Mouse (Mus musculus) heart, embryonic 11.5 days (tissue): ENCODE measurements around the gene Btnl2. TPM values are rescaled to one million over a fixed set of nuclear protein-coding genes. Genes with fewer than 3 reads are reported as not detected.

ENCODE experiments used
- ATAC-seq: fragments of 200-750 bp; cut with Nextera tagmentation; replicated peaks from 2 replicates; pipeline ENCODE4 v1.8.0; 2017; ENCODE audit warnings: moderate library complexity; ENCODE audit not compliant: insufficient number of reproducible peaks, low FRiP score, low TSS enrichment
- H3K27ac ChIP-seq: fragments of 300-500 bp; sonication (generic); 2 replicates; pipeline ENCODE4 v1.5.1; 2014; ENCODE audit warnings: mild to moderate bottlenecking, low read depth, low read length
- H3K27me3 ChIP-seq: fragments of 300-500 bp; sonication (generic); 2 replicates; pipeline ENCODE4 v1.6.1; 2014; ENCODE audit warnings: mild to moderate bottlenecking, low read length, mixed read lengths; ENCODE audit not compliant: control insufficient read depth, insufficient read depth
- H3K36me3 ChIP-seq: fragments of 300-500 bp; sonication (generic); 2 replicates; pipeline ENCODE4 v1.6.1; 2014; ENCODE audit warnings: mild to moderate bottlenecking, low read length, moderate library complexity, mixed read lengths; ENCODE audit not compliant: control insufficient read depth, insufficient read depth
- H3K4me1 ChIP-seq: fragments of 300-500 bp; sonication (generic); 2 replicates; pipeline ENCODE4 v1.6.1; 2014; ENCODE audit warnings: low read length; ENCODE audit not compliant: control insufficient read depth, insufficient read depth
- H3K4me2 ChIP-seq: fragments of 300-500 bp; sonication (generic); 2 replicates; pipeline ENCODE4 v1.6.1; 2014; ENCODE audit warnings: mild to moderate bottlenecking, moderate library complexity
- H3K4me3 ChIP-seq: fragments of 300-500 bp; sonication (generic); 2 replicates; pipeline ENCODE4 v1.5.1; 2014; ENCODE audit warnings: low read depth, low read length
- H3K9ac ChIP-seq: fragments of 300-500 bp; sonication (generic); 2 replicates; pipeline ENCODE4 v1.6.1; 2014; ENCODE audit warnings: mild to moderate bottlenecking, low read depth, low read length, moderate library complexity
- H3K9me3 ChIP-seq: fragments of 300-500 bp; sonication (generic); replicated peaks from 2 replicates; pipeline ENCODE4 v1.6.1; 2016; ENCODE audit warnings: low read length; ENCODE audit not compliant: control insufficient read depth
- WGBS: fragments of 180-500 bp; shearing (Covaris S2); extraction: QIAGEN DNeasy Blood & Tissue Kit; methylation state at CpG from one replicate; pipeline ENCODE4 v1.1.7; 2014; ENCODE audit not compliant: insufficient replicate concordance; 5-methylcytosine and 5-hydroxymethylcytosine counted together
- polyA plus RNA-seq: library from polyadenylated mRNA; unstranded; fragments of >200 nt; fragmentation: Nextera tagmentation; extraction: Ambion mirVana; gene quantifications from 2 replicates; pipeline ENCODE4 v1.2.1, GENCODE M21; 2014

The Btnl2 gene
- polyA plus RNA-seq, 1 experiment from 2014 or later, result not detected

DNA sequence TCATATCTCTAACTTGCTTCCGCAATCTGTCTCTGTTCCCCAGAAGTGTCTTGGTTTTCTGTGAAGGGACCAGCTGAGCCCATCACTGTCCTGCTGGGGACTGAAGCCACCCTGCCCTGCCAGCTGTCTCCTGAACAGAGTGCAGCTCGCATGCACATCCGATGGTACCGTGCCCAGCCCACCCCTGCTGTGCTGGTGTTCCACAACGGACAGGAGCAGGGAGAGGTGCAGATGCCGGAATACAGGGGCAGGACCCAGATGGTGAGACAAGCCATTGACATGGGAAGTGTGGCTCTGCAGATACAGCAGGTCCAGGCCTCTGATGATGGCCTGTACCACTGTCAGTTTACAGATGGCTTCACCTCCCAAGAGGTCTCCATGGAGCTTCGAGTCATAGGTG, 24.8 kb downstream of the Btnl2 start:
- H3K4me1 ChIP-seq, result no peaks in the 10 kb centered on the region
- H3K9me3 ChIP-seq, result no peaks in the 10 kb centered on the region
- WGBS, result 78% methylated on average over 7 of the region's 7 CpGs

DNA sequence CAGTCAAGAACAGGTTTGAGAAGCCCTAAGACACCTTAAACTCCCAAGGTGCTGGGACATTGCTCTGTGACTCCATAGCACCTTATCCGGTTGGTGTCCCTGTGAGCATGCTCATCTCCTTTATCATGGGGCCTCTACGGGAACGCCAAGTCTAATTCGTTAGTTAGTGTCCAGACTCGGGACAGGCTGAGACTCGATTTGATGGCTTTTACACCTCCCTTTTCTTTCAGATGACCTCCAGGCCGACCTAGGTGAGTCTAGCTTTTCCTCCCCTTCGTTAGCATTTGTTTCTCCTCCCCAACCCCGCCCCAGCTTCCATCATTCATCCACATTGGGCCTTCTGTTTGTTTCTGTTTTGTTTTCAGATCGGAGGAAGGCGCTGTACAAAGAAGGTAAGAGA, 27.3 kb downstream of the Btnl2 start:
- no peak overlapping the region for H3K9ac ChIP-seq
- H3K4me1 ChIP-seq, result no peaks in the 10 kb centered on the region
- no peaks in the 10 kb centered on the region for H3K36me3 ChIP-seq
- no peak for ATAC-seq
- peaks cover 3% of the 10 kb centered on the region; the same call in 1 of the 2 replicates for H3K9me3 ChIP-seq
- H3K4me2 ChIP-seq, result no peak overlapping the region
- no peak overlapping the region for H3K27ac ChIP-seq
- 69% methylated on average over 11 of the region's 11 CpGs for WGBS
- 0 out of 2 replicates have a peak, but pooled peaks cover 2% of the 10 kb centered on the region for H3K27me3 ChIP-seq
- H3K4me3 ChIP-seq, result no peak overlapping the region

More for the DNA sequence above, 24.8 kb downstream of the Btnl2 start:
- no peak for ATAC-seq
- 0 out of 2 replicates have a peak, but pooled peaks cover 2% of the 10 kb centered on the region for H3K27me3 ChIP-seq
- H3K4me2 ChIP-seq, result no peak overlapping the region
- H3K9ac ChIP-seq, result no peak overlapping the region
- H3K4me3 ChIP-seq, result no peak overlapping the region
- no peaks in the 10 kb centered on the region for H3K36me3 ChIP-seq
- H3K27ac ChIP-seq, result no peak overlapping the region

DNA sequence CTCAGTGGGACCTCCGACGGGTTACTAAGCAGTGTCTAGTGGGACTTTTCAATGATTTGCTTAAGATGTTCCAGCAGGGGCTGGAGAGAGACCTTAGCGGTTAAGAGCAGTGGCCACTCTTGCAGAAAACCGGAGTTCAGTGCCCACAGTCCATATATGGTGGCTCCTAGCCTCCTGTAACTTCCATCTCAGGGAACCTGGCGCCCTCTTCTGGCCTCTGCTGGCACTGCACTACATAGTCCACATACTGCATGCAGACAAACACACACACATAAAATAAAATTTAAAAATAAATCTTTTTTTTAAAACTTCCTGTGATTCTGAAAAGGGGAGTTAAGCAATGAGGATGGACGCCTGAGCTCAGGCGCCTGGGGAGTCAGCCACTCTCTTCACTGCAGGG, 28.6 kb downstream of the Btnl2 start:
- 0 out of 2 replicates have a peak, but pooled peaks cover 2% of the 10 kb centered on the region for H3K27me3 ChIP-seq
- H3K9ac ChIP-seq, result no peak overlapping the region
- no peaks in the 10 kb centered on the region for H3K36me3 ChIP-seq
- H3K4me1 ChIP-seq, result no peaks in the 10 kb centered on the region
- no peak overlapping the region for H3K27ac ChIP-seq
- H3K4me3 ChIP-seq, result no peak overlapping the region
- WGBS, result 69% methylated on average over 7 of the region's 7 CpGs
- no peak for ATAC-seq
- peaks cover 3% of the 10 kb centered on the region; the same call in 1 of the 2 replicates for H3K9me3 ChIP-seq
- no peak overlapping the region for H3K4me2 ChIP-seq

DNA sequence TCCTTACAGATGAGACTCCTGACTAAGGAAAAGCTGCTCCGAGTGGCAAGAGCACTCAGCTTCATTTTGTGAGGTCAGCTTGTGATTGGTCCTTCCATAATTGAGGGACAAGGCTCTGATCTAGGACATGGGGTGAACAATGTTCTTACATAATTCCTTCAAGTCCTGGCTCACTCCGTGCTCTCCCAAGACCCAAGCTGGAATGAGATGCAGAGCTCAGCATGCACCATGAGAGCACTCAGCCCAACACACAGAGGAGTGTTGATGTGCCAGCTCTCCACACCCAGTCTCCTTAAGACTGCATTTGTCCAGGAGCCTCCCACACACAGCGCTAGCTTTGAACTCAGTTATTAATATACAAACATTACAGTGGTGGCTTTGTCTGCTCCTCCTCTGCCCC, 30.1 kb downstream of the Btnl2 start:
- H3K27ac ChIP-seq, result no peak overlapping the region
- no peak for ATAC-seq
- H3K4me3 ChIP-seq, result no peak overlapping the region
- no peaks in the 10 kb centered on the region for H3K36me3 ChIP-seq
- H3K4me1 ChIP-seq, result no peaks in the 10 kb centered on the region
- H3K27me3 ChIP-seq, result 0 out of 2 replicates have a peak, but pooled peaks cover 2% of the 10 kb centered on the region
- 65% methylated on average over 3 of the region's 3 CpGs for WGBS
- H3K4me2 ChIP-seq, result no peak overlapping the region
- no peak overlapping the region for H3K9ac ChIP-seq
- H3K9me3 ChIP-seq, result peaks cover 3% of the 10 kb centered on the region; the same call in 1 of the 2 replicates

DNA sequence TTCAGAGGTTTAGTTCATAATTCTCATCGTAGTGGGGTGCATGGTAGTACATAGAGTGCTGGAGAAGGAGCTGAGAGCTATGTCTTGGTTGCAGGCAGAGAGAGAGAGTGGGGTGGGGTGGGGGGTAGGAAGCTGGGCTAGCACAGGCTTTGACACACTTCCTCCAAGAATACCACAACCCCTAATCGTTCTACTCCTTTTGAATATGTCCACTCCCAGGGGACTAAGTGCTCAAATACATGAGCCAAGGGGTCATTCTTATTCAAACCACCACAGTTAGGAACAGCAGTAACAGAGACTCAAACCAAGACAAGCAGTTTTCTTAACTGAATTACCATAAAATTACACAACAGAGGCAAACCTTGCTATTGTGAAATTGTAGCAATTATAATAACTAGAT, 32.0 kb downstream of the Btnl2 start:
- 63% methylated on average over 2 of the region's 2 CpGs for WGBS
- ATAC-seq, result no peak

DNA sequence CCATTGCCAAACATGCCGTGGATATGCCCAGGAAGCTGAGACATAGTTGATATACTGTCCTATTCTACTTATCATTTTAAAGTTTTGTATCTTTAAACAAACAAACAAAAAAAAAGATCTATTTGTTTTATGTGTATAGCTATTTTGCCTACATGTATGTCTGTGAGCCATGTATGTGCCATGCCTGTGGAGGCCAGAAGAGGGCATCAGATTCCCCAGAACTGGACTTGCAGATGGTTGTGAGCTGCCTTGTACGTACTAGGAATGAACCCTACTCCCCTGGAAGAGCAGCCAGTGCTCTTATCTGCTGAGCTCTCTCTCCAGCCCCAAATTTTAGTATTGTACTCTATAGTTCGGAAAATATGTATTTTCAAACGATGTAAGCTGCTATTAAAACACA, 33.9 kb downstream of the Btnl2 start:
- Histone ChIP-seq H3K4me3 (no peak overlapping the region), H3K4me1 (no peaks in the 10 kb centered on the region), H3K27me3 (peaks cover 8% of the 10 kb centered on the region; the same call in 1 of the 2 replicates), H3K36me3 (no peaks in the 10 kb centered on the region), H3K9me3 (peaks cover 3% of the 10 kb centered on the region; the same call in 1 of the 2 replicates), H3K9ac (no peak overlapping the region), H3K4me2 (no peak overlapping the region), H3K27ac (no peak overlapping the region)
- WGBS, result 30% methylated on average over 4 of the region's 4 CpGs
- ATAC-seq, result no peak

More for the DNA sequence above, 32.0 kb downstream of the Btnl2 start:
- Histone ChIP-seq H3K27me3 (0 out of 2 replicates have a peak, but pooled peaks cover 4% of the 10 kb centered on the region), H3K27ac (no peak overlapping the region), H3K9me3 (peaks cover 3% of the 10 kb centered on the region; the same call in 1 of the 2 replicates), H3K4me3 (no peak overlapping the region), H3K4me1 (no peaks in the 10 kb centered on the region), H3K36me3 (no peaks in the 10 kb centered on the region), H3K4me2 (no peak overlapping the region), H3K9ac (no peak overlapping the region)

DNA sequence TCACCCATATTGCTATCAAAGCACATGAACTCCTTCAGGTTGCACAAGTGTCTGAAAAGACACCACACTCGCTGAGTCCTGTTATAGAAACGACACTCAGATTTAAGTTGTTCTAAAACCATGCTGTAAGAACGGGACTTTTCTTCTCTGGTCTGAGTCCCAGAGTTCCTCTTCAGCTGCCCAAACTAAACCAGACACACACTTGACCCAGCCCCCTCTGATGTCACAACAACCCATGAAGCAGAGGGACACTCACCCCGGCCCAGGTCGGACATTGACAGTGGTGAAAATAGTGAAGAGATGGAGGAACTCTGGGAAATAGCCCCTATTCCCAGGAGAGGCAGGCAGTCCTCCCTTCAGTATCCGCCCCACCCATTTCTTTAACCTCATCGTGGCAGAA, 36.9 kb downstream of the Btnl2 start:
- Histone ChIP-seq H3K9me3 (no peaks in the 10 kb centered on the region), H3K27me3 (peaks cover 8% of the 10 kb centered on the region; the same call in 1 of the 2 replicates), H3K36me3 (no peaks in the 10 kb centered on the region), H3K9ac (no peak overlapping the region), H3K4me1 (no peaks in the 10 kb centered on the region), H3K4me2 (no peak overlapping the region), H3K4me3 (no peak overlapping the region), H3K27ac (no peak overlapping the region)
- no peak for ATAC-seq
- WGBS, result 56% methylated on average over 7 of the region's 7 CpGs

DNA sequence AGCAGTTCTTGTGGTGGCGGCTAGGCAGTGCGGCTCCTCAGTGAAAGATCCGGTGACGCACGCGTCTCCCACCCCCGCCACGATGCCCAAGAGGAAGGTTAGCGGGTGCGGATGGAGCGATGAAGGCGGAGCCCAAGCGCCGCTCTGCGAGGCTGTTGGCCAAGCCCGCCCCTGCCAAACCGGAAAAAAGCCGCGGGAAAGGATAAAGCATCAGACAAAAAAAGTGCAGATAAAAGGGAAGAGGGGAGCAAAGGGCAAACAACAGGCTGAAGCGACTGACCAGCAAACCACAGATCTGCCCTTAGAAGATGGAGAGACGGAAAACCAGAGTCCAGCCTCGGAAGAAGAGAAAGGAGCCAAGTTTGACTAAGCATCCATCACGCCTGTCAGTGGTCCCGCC, 37.7 kb downstream of the Btnl2 start:
- Histone ChIP-seq H3K9ac (no peak overlapping the region), H3K4me2 (peak overlapping the region; percentile 64)

DNA sequence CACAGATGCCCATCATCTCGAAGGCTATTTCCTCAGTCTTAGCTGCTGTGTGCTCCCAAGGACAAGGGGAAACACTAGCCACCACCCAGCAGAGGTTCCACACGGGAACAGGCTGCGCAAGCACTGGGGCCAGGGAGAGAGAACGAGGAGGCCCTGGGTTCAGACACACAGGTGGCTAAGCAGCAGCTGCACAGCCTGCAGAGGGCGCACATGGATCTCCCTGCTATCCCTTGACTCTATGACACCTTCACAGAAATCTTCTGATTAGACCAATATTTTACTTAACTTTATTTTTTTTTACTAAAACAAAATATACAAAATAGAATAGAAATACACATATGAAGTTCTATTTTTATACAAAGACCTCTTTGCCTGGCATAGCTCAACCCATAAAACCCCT, 42.7 kb downstream of the Btnl2 start:
- no peak for ATAC-seq
- Histone ChIP-seq H3K27ac (no peak overlapping the region), H3K36me3 (no peaks in the 10 kb centered on the region), H3K4me1 (no peaks in the 10 kb centered on the region), H3K9me3 (no peaks in the 10 kb centered on the region), H3K4me3 (no peak overlapping the region), H3K27me3 (peaks cover 6% of the 10 kb centered on the region), H3K9ac (no peak overlapping the region), H3K4me2 (no peak overlapping the region)
- 61% methylated on average over 5 of the region's 5 CpGs for WGBS

More for the DNA sequence above, 37.7 kb downstream of the Btnl2 start:
- Histone ChIP-seq H3K4me3 (peak overlapping the region; percentile 32), H3K27me3 (peaks cover 8% of the 10 kb centered on the region; the same call in 1 of the 2 replicates), H3K9me3 (no peaks in the 10 kb centered on the region), H3K4me1 (no peaks in the 10 kb centered on the region), H3K27ac (no peak overlapping the region), H3K36me3 (no peaks in the 10 kb centered on the region)
- WGBS, result 8% methylated on average over 24 of the region's 24 CpGs
- ATAC-seq, result no peak
